ENCODE assay signal across 20 mouse cellular contexts in genomic region chr1:37009880-37010279, GRCm38 (mm10). TPM values are rescaled to one million over a fixed set of nuclear protein-coding genes. Genes with fewer than 3 reads are reported as not detected.
DNase-seq lines count a peak whose midpoint lies in the region; TF ChIP-seq lines count a peak whose summit lies in the region.
"Had no signal": no experiment of that assay in that cellular context is flagged by ENCODE, and none has a peak within 500 bp of the region (broad histone marks: within the 10 kb centered on the region; RNA-seq: fewer than 3 reads in every experiment).

No protein-coding gene starts in this region.

- H3K4me1 ChIP-seq in ES-Bruce4 (ENCODE audit: control insufficient read depth, insufficient read depth, low read length): peaks cover 9% of the 10 kb centered on the region
- H3K4me1 ChIP-seq: embryonic facial prominence, embryonic 12.5 days; forebrain, embryonic 12.5 days; heart, embryonic 13.5 days; hindbrain, embryonic 12.5 days had no signal

- intact Hi-C loops in gastrocnemius, adult 2 months (cut with DNase I): loop anchor here (5.0 kb wide), 2 partner anchors 67 to 107 kb away; no protein-coding TSS in a partner anchor

- TF ChIP-seq EP300 in ES-Bruce4 (IDR thresholded peaks at IDR 0.05; ENCODE audit: insufficient read depth, low read depth, low read length): no peak

- H3K36me3 ChIP-seq in ES-Bruce4 (ENCODE audit: control insufficient read depth, insufficient read depth, low read length, poor library complexity, severe bottlenecking): no peaks in the 10 kb centered on the region
- H3K36me3 ChIP-seq: embryonic facial prominence, embryonic 12.5 days; forebrain, embryonic 12.5 days; heart, embryonic 13.5 days; hindbrain, embryonic 12.5 days had no signal

- TF ChIP-seq CTCF in gastrocnemius, adult 2 months (IDR thresholded peaks at IDR 0.05): no peak
- TF ChIP-seq CTCF in ES-Bruce4 (IDR thresholded peaks at IDR 0.05; ENCODE audit: low read depth, low read length): no peak

- no peaks in the 10 kb centered on the region for H3K27me3 ChIP-seq in ES-Bruce4 (ENCODE audit: control insufficient read depth, insufficient read depth, low read length, poor library complexity, severe bottlenecking)
- H3K27me3 ChIP-seq: embryonic facial prominence, embryonic 12.5 days; forebrain, embryonic 12.5 days; heart, embryonic 13.5 days; hindbrain, embryonic 12.5 days; Patski had no signal

- peak overlapping the region; percentile 82 for H3K27ac ChIP-seq in gastrocnemius, adult 2 months
- H3K27ac ChIP-seq in ES-Bruce4 (ENCODE audit: insufficient read depth, low read length): no peak overlapping the region
- H3K27ac ChIP-seq: embryonic facial prominence, embryonic 12.5 days; forebrain, embryonic 12.5 days; heart, embryonic 13.5 days; hindbrain, embryonic 12.5 days had no signal

- DNase-seq in gastrocnemius, adult 2 months: peak; percentile 40
- DNase-seq in gastrocnemius, postnatal 10 days: no peak
- DNase-seq in right cerebral cortex, adult 18-20 months: peak; percentile 6
- DNase-seq in right cerebral cortex, postnatal 10 days (ENCODE audit: low spot score in 2 of 2): no peak
- peak; percentile 56 for DNase-seq in brain, adult 2 months (ENCODE audit: low read depth, low spot score)
- no peak for DNase-seq in cerebellum, adult 9-11 months
- DNase-seq: adrenal gland, postnatal 14 days; cerebellum, adult 2 months; cerebellum, postnatal 14 days; embryo, embryonic 11 days; gastrocnemius, postnatal 25 days; heart, postnatal 4 days had no signal

- H3K9ac ChIP-seq in ES-Bruce4 (ENCODE audit: low read depth, poor library complexity, severe bottlenecking): 0 out of 2 replicates have a peak overlapping the region, but pooled peaks have one; percentile 3
- H3K9ac ChIP-seq: embryonic facial prominence, embryonic 12.5 days; forebrain, embryonic 12.5 days; heart, embryonic 13.5 days; hindbrain, embryonic 12.5 days had no signal

- no peaks in the 10 kb centered on the region for H3K9me3 ChIP-seq in ES-Bruce4 (replicated peaks; ENCODE audit: control insufficient read depth, insufficient read depth, low read length, poor library complexity, severe bottlenecking)
- H3K9me3 ChIP-seq: embryonic facial prominence, embryonic 12.5 days; forebrain, embryonic 12.5 days; heart, embryonic 13.5 days; hindbrain, embryonic 12.5 days had no signal

- H3K4me3 ChIP-seq in gastrocnemius, adult 2 months: no peak overlapping the region
- H3K4me3 ChIP-seq in ES-Bruce4 (ENCODE audit: low read depth, low read length): peak overlapping the region; percentile 24
- H3K4me3 ChIP-seq: embryonic facial prominence, embryonic 12.5 days; forebrain, embryonic 12.5 days; heart, embryonic 13.5 days; hindbrain, embryonic 12.5 days had no signal

- no peak for TF ChIP-seq POLR2A in ES-Bruce4 (IDR thresholded peaks at IDR 0.05; ENCODE audit: insufficient read depth, low read length)

RNA-seq across cellular contexts. Expression of gene Vwa3b, which starts 16.5 kb away (rescaled TPM):
- 10 to 100 TPM; 54.9 to 56.1 TPM for total RNA-seq in gastrocnemius, adult 2 months (2021)
- 10 to 100 TPM; 38.7 to 43.0 TPM for total RNA-seq in gastrocnemius, postnatal 10 days (2021)
- polyA plus RNA-seq in ES-Bruce4 (2011; ENCODE audit: insufficient read depth, insufficient read length, low read depth, missing spikeins): 10.8 and 12.6 TPM in 2 replicates
- total RNA-seq: common myeloid progenitor, adult 5-6 weeks; granulocyte monocyte progenitor cell, adult 5-6 weeks had no signal
- polyA plus RNA-seq: Patski had no signal

Comparison
In these comparisons a context has a peak if more than half of its experiments do, and no peak if none do; other contexts are left out.
1. DNase-seq: peak in gastrocnemius, adult 2 months (single experiment), right cerebral cortex, adult 18-20 months (single experiment) and brain, adult 2 months (single experiment); none in gastrocnemius, postnatal 10 days (single experiment), right cerebral cortex, postnatal 10 days (0 of 2) and cerebellum, adult 9-11 months (single experiment).